Mouse (Mus musculus) forebrain, embryonic 11.5 days (tissue): ENCODE results near the gene Sphkap. TPM values are rescaled to one million over a fixed set of nuclear protein-coding genes. Genes with fewer than 3 reads are reported as not detected.

Experiments used
- ATAC-seq: fragments of 200-750 bp; cut with Nextera tagmentation; replicated peaks from 2 replicates; pipeline ENCODE4 v1.8.0; 2017; ENCODE audit warnings: moderate TSS enrichment; ENCODE audit not compliant: low FRiP score
- DNase-seq: peaks from one replicate; pipeline ENCODE4 v3.0.0-alpha.2; 2017; ENCODE audit warnings: low spot score
- H3K27ac ChIP-seq: fragments of 300-500 bp; sonication (generic); 2 replicates; pipeline ENCODE4 v1.5.1; 2014; ENCODE audit warnings: low read depth, low read length
- H3K27me3 ChIP-seq: fragments of 300-500 bp; sonication (generic); 2 replicates; pipeline ENCODE4 v1.6.1; 2014; ENCODE audit warnings: mild to moderate bottlenecking, low read length, mixed read lengths; ENCODE audit not compliant: control insufficient read depth, insufficient read depth
- H3K36me3 ChIP-seq: fragments of 300-500 bp; sonication (generic); 2 replicates; pipeline ENCODE4 v1.6.1; 2014; ENCODE audit warnings: mild to moderate bottlenecking, low read length, moderate library complexity, mixed read lengths; ENCODE audit not compliant: control insufficient read depth, insufficient read depth
- H3K4me1 ChIP-seq: fragments of 300-500 bp; sonication (generic); replicated peaks from 2 replicates; pipeline ENCODE4 v1.6.1; 2014; ENCODE audit warnings: low read length, mixed read lengths; ENCODE audit not compliant: control insufficient read depth, insufficient read depth
- H3K4me2 ChIP-seq: fragments of 300-500 bp; sonication (generic); 2 replicates; pipeline ENCODE4 v1.6.1; 2014; ENCODE audit warnings: low read depth, mild to moderate bottlenecking, low read length, moderate library complexity, mixed read lengths; ENCODE audit not compliant: severe bottlenecking
- H3K4me3 ChIP-seq: fragments of 300-500 bp; sonication (generic); 2 replicates; pipeline ENCODE4 v1.5.1; 2014; ENCODE audit warnings: low read depth, low read length
- H3K9ac ChIP-seq: fragments of 300-500 bp; sonication (generic); 2 replicates; pipeline ENCODE4 v1.6.1; 2014; ENCODE audit warnings: low read length
- H3K9me3 ChIP-seq: fragments of 300-500 bp; sonication (generic); 2 replicates; pipeline ENCODE4 v1.6.1; 2016; ENCODE audit warnings: low read length, mixed read lengths; ENCODE audit not compliant: control insufficient read depth
- WGBS: fragments of 180-500 bp; shearing (Covaris S2); extraction: QIAGEN DNeasy Blood & Tissue Kit; methylation state at CpG from one replicate; pipeline ENCODE4 v1.1.7; 2014; 5-methylcytosine and 5-hydroxymethylcytosine counted together
- polyA plus RNA-seq: library from polyadenylated mRNA; unstranded; fragments of >200 nt; fragmentation: Nextera tagmentation; extraction: Ambion mirVana; gene quantifications from 2 replicates; pipeline ENCODE4 v1.2.1, GENCODE M21; 2014

The Sphkap gene
- polyA plus RNA-seq, 1 experiment from 2014 or later = 1.1 TPM

GRCm38 (mm10) chr1:83339358-83339757 lies 68.6 kb downstream of the Sphkap start:
- no peak overlapping the region for H3K27ac ChIP-seq
- H3K27me3 ChIP-seq = no peaks in the 10 kb centered on the region
- ATAC-seq = no peak
- no peaks in the 10 kb centered on the region for H3K36me3 ChIP-seq
- H3K9me3 ChIP-seq = no peaks in the 10 kb centered on the region
- no peak overlapping the region for H3K9ac ChIP-seq
- H3K4me2 ChIP-seq = no peak overlapping the region
- no peak for DNase-seq
- WGBS = 86% methylated on average over 3 of the region's 3 CpGs
- H3K4me1 ChIP-seq = no peaks in the 10 kb centered on the region
- H3K4me3 ChIP-seq = no peak overlapping the region

- Histone ChIP-seq H3K27ac (no peak overlapping the region), H3K4me1 (no peaks in the 10 kb centered on the region), H3K27me3 (no peaks in the 10 kb centered on the region), H3K4me2 (no peak overlapping the region), H3K9ac (no peak overlapping the region), H3K36me3 (no peaks in the 10 kb centered on the region), H3K9me3 (no peaks in the 10 kb centered on the region), H3K4me3 (no peak overlapping the region)
- ATAC-seq = no peak
- DNase-seq = no peak
- WGBS = 69% methylated on average over 4 of the region's 4 CpGs
Observed at GRCm38 (mm10) chr1:83316917-83317316, 91.1 kb downstream of the Sphkap start.

- Histone ChIP-seq H3K9me3 (no peaks in the 10 kb centered on the region), H3K4me1 (no peaks in the 10 kb centered on the region), H3K4me2 (no peak overlapping the region), H3K27ac (no peak overlapping the region), H3K27me3 (no peaks in the 10 kb centered on the region), H3K36me3 (no peaks in the 10 kb centered on the region), H3K9ac (no peak overlapping the region), H3K4me3 (no peak overlapping the region)
- DNase-seq = no peak
- 92% methylated on average over 9 of the region's 9 CpGs for WGBS
- ATAC-seq = no peak
Observed at GRCm38 (mm10) chr1:83315146-83315545, 92.9 kb downstream of the Sphkap start.

- no peak overlapping the region for H3K9ac ChIP-seq
- WGBS = 88% methylated on average over 6 of the region's 6 CpGs
- DNase-seq (no peak), ATAC-seq (no peak)
- no peak overlapping the region for H3K4me2 ChIP-seq
- no peak overlapping the region for H3K4me3 ChIP-seq
- H3K27ac ChIP-seq = no peak overlapping the region
- H3K4me1 ChIP-seq = no peaks in the 10 kb centered on the region
- no peaks in the 10 kb centered on the region for H3K36me3 ChIP-seq
- no peaks in the 10 kb centered on the region for H3K9me3 ChIP-seq
- H3K27me3 ChIP-seq = no peaks in the 10 kb centered on the region
Observed at GRCm38 (mm10) chr1:83311607-83312295, 96.2 kb downstream of the Sphkap start.

GRCm38 (mm10) chr1:83297137-83298076 lies 110.6 kb downstream of the Sphkap start:
- ATAC-seq (no peak), DNase-seq (no peak)
- H3K9me3 ChIP-seq = no peaks in the 10 kb centered on the region
- no peak overlapping the region for H3K9ac ChIP-seq
- H3K4me2 ChIP-seq = no peak overlapping the region
- no peaks in the 10 kb centered on the region for H3K36me3 ChIP-seq
- H3K27ac ChIP-seq = no peak overlapping the region
- 78% methylated on average over 6 of the region's 6 CpGs for WGBS
- no peak overlapping the region for H3K4me3 ChIP-seq
- no peaks in the 10 kb centered on the region for H3K27me3 ChIP-seq
- no peaks in the 10 kb centered on the region for H3K4me1 ChIP-seq

GRCm38 (mm10) chr1:83285866-83286265 lies 122.1 kb downstream of the Sphkap start:
- Histone ChIP-seq H3K9me3 (no peaks in the 10 kb centered on the region), H3K4me2 (no peak overlapping the region), H3K9ac (no peak overlapping the region), H3K4me1 (no peaks in the 10 kb centered on the region), H3K36me3 (no peaks in the 10 kb centered on the region), H3K4me3 (no peak overlapping the region), H3K27ac (no peak overlapping the region), H3K27me3 (no peaks in the 10 kb centered on the region)
- DNase-seq (no peak), ATAC-seq (no peak)
- 75% methylated on average over 7 of the region's 7 CpGs for WGBS

GRCm38 (mm10) chr1:83277044-83277443 lies 131.0 kb downstream of the Sphkap start:
- DNase-seq = no peak
- 85% methylated on average over 11 of the region's 11 CpGs for WGBS
- H3K9me3 ChIP-seq = no peaks in the 10 kb centered on the region
- no peak overlapping the region for H3K4me2 ChIP-seq
- H3K4me3 ChIP-seq = no peak overlapping the region
- H3K27ac ChIP-seq = no peak overlapping the region
- H3K4me1 ChIP-seq = no peaks in the 10 kb centered on the region
- ATAC-seq = no peak
- H3K9ac ChIP-seq = no peak overlapping the region
- no peaks in the 10 kb centered on the region for H3K36me3 ChIP-seq
- H3K27me3 ChIP-seq = no peaks in the 10 kb centered on the region

GRCm38 (mm10) chr1:83276637-83277036 lies 131.4 kb downstream of the Sphkap start:
- Histone ChIP-seq H3K9ac (no peak overlapping the region), H3K36me3 (no peaks in the 10 kb centered on the region), H3K4me3 (no peak overlapping the region), H3K4me2 (no peak overlapping the region), H3K27me3 (no peaks in the 10 kb centered on the region), H3K4me1 (no peaks in the 10 kb centered on the region), H3K9me3 (no peaks in the 10 kb centered on the region), H3K27ac (no peak overlapping the region)
- DNase-seq (no peak), ATAC-seq (no peak)
- WGBS = 91% methylated on average over 9 of the region's 9 CpGs
